Mouse (Mus musculus): ENCODE measurements around the gene Pcdh7.
"Not testable (repeated sequence)": the region's sequence is repeated elsewhere in the genome, so short reads cannot be mapped to it uniquely, and the experiment has no call there.

Gene Pcdh7

DNA sequence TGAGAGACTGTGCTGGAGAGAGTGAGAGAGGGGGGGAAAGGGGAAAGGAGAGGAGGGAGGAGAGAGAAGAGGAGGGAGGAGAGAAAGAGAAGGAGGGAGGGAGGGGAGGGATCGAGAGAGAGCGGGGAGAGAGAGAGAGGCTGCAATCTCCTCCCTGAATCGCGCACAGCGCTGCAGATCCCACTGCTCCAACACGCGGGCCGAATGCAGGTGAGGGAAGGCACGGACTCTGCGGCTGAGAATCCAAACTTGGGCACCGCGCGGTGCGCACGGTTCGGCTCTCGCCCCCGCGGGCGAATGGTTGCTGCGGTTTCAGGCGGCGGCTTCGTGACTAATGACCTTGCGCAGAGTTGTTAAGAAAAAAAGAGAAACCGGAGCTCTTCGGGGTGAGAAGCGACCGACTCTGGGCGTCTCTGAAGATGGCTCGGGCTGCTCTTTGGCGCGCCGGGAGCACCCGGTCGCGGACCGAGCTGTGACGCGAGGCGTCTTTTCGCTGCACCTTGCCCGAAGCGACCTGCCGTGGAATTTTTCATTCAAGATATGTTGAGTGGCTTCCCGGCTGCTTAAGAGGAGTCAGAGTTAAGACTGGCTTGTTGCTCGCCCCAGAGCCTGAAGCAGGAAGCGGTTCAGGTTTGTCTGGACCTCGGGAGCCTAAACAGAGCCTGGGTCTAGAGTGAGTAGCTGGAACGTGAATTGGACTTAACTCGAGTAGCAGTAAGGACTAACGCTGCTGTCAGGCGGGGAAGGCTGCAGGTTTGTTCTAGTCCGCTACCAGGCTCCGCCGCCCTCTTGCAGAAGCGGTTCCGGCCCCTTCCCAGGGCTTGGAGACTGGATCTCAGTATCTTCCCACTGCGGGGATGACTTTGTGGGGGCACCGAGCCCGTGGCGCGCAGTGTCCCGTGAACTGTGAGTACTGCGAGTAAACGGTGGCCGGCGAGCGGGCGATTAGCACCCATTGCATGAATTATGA lies at the start of gene Pcdh7:
TSS of gene Pcdh7 (plus strand) at position 62 of the 970 bp plus-strand sequence.
- no peak for DNase-seq (ENCODE audit: low read depth)

DNA sequence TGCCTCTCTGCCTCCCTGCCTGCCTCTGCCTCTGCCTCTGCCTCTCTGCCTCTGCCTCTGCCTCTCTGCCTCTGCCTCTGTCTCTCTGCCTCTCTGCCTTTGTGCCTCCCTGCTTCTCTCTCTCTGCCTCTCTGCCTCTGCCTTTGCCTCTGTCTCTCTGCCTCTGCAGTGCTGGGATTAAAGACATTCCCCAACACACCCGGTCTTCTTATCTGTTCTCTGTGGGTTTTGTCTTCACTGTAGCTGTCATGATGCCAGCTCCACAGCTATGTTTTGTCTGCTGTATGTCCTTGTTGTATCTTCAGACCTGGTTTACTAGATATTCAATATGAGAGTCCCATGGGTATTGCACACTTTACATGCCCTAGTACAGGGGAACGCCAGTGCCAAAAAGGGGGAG lies 40.8 kb upstream of the Pcdh7 start:
- not testable (repeated sequence) for DNase-seq (ENCODE audit: low read depth)

DNA sequence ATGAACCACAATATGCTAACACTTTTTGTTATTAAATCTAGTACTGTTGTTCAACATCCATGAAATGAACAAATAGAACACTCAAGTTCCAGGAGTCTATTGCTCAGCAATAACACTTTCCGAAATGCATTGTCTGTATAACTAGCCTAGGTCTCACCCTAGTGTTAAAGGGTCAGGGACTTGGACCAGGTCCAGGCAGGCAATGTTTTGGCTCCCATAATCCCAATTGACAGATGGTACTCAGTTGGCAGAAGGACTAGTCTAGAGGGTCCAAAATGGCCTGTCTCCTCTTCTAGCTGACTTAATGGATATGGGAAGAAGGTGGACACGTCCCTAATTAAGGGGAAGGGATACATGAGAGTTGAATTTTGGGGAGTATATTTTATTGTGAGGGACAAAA lies 9.4 kb upstream of the Pcdh7 start:
- no peak for DNase-seq (ENCODE audit: low read depth)

DNA sequence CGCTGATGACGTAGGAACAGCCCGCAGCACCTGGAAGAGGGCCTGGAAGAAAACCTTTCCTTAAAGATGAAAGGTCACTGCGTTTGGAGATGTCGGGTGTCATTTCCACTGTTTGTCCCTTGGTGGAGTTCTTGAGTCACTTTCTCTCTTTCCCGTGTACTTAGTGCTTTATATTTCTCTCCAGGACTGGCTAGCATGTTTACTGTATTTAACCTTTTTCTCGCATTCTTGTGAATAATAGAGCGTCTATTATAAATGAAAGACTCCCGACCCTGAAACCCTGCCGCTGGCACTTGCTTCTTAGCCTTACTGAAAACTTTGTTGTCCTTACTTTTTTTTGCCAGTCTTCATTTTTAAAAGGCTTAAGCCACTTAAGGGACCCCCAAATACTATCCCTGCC lies 3.8 kb upstream of the Pcdh7 start:
- DNase-seq (ENCODE audit: low read depth): no peak

DNA sequence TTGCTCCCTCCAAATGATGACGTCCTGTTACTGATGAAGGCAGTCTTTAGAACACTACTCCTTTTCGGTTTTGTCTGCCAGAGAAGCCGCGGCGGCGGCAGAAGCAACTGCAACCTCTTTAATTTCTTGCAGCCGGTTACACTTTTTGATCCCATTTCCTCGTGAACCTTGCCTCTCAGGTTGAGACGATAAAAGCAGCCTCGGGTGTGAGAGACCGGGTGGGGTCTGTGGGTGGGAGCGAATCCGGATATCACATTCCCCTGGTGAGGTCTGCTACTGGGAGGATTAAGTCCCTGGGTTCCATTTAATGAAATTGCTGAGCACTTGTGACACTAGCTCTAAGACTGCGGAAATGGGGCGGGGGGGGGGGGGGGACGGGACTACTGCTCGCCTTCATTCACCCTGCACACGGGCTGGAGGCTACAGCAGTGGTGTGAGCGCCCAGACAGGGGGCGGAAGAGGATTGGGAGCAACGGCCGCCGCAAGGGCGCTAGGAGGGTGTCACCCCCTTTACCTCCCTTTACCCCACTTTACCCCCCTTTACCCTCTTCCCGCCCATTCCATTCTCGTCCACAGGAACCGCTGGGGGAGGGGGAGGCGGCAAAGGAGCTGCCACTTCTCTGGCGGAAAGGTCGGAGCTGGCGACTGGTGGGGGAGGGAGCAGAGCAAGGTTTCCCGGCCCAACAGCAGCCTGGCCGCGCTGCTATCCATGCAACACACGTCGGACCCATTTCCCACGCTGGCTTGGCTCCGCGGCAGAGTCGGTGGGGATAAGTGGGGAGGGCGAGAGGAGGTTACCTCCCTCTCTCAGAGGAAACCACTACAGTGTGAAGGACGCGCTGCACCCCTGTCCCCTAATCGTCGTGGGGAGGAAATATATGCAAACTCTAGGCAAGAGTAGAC lies 2.9 kb upstream of the Pcdh7 start:
- no peak for DNase-seq (ENCODE audit: low read depth)

DNA sequence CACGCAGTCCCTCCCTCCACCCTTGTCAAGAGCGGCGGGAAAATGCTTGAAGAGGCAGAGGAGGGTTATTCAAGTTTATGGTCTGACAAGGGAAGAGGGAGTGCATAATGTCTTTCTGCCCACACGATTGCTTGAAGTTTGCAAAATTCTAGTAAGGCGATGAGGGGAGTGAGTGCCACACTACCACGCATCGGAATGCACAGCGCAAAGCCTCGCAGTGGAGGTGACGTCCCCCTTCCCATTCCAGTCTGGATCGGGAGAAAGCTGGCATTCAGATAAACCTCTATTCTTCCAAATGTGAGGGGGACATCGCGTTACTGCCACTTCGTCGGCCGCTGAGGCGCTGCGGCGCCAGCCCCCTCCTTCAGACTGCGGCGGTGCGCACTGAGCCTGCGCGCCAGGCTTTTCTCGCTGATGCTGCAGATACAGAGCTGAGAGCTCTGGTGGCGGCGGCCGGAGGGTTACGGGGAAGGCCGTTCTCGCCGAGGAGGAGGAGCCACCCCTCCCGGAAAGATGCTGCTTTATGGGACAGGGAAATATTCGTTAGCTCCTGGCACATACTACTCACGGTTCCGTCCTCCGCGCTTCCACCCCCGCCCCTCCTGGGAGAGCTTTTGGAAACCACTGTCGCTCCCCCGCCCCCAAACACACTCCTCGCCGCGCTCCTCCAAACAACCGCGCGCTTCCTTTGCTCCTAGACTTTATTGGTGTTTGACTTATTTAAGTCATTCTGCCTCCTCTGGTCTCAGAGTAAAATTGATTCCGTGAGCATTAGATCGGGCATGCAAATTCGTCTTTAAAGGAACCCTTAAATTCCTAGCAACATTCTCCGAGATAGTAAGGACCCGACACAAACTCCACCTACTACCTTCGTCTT lies 2.0 kb upstream of the Pcdh7 start:
- DNase-seq (ENCODE audit: low read depth): no peak

DNA sequence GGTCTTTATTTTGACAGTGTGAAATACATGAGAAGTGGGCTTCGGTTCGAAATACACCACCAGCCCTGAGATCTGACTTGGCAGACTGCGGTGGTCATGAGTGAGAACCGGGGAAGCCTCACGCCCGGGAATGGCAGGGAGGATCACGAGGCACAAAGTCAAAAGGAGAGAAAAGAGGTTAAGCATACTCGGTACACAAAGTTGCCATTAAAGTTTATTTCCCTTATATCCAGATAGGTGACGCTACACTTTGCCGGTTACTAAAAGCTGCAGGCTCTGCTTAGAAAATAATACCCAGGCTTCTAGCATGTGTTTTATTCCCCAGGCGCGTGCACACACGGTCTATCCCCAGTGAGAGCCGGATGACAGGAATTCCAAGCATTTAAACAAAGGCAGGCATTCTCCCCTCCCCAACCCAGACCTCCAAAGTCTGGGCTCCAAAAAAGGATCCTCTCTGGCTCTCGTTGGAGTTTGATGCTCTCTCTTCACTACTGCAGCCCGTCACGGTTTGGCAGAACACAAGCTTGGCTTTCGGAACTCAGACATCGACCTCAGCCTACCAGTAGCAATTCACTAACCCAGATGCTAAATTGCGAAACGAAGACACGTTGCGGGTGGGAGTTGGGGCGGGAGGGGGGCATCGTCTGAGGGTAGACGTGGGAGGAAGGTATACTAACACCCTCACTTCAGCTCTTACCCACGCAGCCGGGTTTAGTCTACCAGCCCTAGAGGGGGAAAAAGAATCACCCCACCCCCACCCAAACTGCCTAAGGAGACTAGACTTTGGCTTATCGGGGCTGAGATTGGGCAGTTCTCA lies 1.1 kb upstream of the Pcdh7 start:
- no peak for DNase-seq (ENCODE audit: low read depth)

DNA sequence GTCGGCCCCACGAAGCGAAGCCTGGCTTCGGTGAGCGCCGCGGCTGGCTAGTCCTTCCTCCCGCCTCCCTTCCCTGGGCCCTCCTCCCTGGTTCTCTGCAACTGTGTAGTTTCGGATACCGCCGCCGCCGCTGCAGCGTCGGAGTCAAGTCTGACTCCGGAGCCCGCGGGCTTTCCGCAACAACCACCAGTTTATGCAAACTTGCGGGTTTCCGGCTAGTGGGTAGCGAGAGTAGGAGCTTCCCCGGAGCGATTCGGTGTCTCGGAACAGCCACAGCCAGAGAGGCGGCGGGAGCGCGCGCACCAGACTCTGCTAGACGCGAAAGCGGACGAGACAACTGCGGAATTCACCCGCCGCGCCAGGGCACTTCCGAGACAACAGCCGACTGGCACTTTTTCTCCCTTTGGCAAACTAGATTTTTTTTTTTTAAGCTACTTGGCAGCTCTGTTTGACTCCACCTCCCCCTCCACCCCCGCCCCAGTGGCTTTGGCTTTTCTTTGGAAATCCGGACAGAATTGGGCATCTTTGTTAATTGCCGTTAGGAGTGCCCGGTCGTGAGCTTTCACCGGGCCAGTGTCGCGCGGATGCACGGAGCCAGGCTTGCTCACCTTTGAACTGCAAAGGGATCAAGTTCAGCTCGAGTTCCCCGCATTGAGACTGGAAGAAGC lies 395 bp upstream of the Pcdh7 start:
- DNase-seq (ENCODE audit: low read depth): no peak

DNA sequence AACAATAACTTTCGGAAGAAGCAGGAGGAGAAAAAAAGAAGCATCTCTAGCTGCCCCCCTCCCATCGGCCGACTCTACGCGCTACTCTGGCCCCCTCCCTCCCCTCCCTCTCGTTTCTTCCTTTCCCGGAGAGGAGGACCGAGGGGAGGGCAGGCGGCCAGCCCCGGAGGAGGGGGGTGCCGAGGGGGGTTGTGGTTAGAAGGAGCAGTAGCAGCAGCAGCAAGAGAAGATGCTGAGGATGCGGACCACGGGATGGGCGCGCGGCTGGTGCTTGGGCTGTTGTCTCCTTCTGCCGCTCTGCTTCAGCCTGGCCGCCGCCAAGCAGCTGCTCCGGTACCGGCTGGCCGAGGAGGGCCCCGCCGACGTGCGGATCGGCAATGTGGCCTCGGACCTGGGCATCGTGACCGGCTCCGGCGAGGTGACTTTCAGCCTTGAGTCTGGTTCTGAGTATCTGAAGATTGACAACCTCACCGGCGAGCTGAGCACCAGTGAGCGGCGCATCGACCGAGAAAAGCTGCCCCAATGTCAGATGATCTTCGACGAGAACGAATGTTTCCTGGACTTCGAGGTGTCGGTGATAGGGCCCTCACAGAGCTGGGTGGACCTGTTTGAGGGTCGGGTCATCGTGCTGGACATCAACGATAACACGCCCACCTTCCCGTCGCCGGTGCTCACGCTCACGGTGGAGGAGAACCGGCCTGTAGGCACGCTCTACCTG lies 1.3 kb downstream of the Pcdh7 start:
- no peak for DNase-seq (ENCODE audit: low read depth)

DNA sequence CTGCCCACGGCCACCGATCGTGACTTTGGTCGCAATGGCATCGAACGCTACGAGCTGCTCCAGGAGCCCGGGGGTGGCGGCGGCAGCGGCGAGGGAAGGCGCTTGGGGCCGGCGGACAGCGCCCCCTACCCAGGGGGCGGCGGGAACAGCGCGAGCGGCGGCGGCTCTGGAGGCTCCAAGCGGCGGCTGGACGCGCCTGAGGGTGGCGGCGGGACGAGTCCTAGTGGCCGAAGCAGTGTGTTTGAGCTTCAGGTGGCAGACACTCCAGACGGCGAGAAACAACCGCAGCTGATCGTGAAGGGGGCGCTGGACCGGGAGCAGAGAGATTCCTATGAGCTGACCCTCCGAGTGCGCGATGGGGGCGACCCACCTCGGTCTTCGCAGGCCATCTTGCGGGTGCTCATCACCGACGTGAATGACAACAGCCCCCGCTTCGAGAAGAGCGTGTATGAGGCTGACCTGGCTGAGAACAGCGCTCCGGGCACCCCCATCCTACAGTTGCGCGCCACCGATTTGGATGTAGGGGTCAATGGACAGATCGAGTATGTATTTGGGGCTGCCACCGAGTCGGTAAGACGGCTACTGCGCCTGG lies 1.9 kb downstream of the Pcdh7 start:
- no peak for DNase-seq (ENCODE audit: low read depth)

DNA sequence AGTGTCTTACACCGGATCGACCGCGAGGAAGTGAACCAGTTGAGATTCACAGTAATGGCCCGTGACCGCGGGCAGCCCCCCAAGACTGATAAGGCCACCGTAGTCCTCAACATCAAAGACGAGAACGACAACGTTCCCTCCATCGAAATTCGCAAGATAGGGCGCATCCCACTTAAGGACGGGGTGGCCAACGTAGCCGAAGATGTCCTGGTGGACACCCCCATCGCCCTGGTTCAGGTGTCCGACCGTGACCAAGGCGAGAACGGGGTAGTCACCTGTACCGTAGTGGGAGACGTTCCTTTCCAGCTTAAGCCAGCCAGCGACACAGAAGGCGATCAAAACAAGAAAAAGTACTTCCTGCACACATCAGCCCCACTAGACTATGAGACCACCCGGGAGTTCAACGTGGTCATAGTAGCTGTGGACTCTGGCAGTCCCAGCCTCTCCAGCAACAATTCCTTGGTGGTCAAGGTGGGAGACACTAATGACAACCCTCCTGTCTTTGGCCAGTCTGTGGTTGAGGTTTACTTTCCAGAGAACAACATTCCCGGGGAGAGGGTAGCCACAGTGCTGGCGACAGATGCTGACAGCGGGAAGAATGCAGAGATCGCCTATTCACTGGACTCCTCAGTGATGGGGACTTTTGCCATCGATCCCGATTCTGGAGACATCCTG lies 2.6 kb downstream of the Pcdh7 start:
- DNase-seq (ENCODE audit: low read depth): no peak

DNA sequence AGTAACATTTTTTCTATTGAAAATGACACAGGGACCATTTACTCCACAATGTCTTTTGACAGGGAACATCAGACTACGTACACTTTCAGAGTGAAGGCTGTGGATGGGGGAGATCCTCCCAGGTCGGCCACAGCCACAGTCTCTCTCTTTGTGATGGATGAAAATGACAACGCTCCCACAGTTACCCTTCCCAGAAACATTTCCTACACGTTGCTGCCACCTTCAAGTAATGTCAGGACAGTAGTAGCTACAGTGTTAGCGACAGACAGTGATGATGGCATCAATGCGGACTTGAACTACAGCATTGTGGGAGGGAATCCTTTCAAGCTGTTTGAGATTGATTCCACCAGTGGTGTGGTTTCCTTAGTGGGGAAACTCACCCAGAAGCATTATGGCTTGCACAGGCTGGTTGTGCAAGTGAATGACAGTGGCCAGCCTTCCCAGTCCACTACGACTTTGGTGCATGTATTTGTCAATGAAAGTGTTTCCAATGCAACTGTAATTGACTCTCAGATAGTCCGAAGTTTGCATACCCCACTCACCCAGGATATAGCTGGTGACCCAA lies 3.5 kb downstream of the Pcdh7 start:
- DNase-seq (ENCODE audit: low read depth): no peak

DNA sequence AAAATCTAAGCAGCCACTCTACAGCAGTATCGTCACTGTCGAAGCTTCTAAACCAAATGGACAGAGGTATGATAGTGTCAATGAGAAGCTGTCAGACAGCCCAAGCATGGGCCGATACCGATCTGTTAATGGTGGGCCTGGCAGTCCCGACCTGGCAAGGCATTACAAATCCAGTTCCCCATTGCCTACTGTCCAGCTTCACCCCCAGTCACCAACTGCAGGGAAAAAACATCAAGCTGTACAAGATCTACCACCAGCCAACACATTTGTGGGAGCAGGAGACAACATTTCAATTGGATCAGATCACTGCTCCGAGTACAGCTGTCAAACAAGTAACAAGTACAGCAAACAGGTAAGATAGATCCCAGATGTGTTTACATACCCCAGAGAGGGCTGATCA lies 4.2 kb downstream of the Pcdh7 start:
- DNase-seq (ENCODE audit: low read depth): no peak

DNA sequence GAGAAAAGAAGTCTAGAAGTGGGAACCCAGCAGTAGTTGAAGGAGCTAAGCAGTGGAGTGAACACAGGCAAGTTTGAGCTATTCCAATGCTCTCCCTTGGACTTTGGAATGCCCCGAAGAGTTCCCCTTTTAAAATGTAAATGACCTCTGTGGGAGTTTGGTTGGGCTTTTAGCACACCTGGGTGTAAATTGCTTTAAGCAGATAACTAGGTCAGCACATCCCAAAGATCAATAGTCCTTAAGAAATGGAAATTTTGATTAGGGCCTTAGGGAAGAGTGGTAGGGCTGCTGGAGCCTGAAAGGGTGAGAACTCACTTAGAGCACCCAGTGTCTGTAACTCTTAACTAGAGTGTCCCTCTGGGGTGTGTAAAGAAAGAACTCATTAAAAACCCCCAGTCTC lies 15.7 kb downstream of the Pcdh7 start:
- no peak for DNase-seq (ENCODE audit: low read depth)

DNA sequence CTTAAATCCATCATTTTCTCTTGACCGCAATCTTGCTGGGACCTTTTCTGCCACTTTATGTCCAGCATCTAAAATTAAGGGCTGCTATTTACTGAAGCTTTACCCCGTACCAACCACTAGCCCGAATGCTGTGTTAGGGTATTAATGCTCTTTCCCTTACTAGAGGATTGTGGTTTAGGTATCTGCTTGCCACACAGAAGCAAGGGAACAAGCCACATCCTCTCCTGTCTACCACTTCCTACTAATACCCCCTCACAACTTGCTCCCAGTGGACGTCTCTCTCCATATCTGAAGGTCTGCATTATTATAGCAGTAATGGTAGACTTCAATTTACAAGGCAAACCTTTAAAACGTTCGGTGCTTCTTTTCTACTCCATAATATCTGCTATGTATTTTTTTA lies 18.0 kb downstream of the Pcdh7 start:
- DNase-seq (ENCODE audit: low read depth): no peak

DNA sequence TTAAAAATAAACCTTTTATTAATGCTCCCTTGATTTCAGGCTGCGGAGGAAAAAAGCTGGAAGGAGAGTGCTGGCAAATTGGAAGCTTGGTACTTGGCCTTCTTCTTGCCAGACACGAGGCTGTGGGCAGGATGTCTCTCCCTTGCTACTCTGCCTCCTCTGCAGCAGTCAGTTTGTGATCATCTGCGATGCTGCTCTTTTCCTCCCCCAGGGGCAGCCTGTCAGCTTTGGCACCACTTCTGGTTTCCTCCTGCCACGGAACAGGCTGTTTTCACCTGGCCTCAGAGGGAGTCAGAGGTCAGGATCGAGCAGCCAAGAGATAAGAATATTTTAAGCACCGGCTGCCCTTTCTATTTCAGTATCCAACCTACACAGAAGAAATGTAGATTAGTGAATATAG lies 25.2 kb downstream of the Pcdh7 start:
- no peak for DNase-seq (ENCODE audit: low read depth)

DNA sequence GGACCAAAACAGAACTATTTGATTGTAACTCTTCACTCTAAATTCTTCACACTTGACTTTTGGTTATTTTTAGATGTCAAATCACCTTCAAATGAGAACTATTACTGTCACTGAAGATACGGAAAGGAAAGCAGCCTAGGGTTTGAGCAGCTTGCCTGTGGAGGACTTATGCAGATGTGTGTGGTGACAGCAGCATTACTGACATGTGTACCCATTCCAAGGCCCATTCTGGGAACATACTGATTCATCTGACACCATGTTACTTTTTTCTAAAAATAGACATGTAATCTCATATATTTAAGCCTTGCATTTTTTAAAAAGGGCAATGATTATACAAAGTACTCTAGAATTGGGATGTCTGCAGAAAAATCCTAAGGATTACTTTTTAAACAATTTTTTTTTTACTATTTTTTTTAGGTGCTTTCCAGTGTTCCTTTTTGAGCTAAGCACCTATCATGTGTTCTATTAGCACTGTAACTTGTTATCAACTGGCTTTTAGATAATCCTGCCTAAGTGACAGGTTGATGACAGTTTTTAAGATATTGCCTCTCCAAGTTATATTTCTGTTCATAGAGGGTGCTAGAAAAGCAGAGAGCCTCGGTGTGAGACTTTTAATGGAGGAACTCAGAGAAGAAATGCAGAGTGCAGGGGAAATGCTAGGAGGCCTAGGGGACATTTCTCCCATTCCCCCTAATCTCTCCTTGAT lies 26.3 kb downstream of the Pcdh7 start:
- DNase-seq (ENCODE audit: low read depth): no peak

DNA sequence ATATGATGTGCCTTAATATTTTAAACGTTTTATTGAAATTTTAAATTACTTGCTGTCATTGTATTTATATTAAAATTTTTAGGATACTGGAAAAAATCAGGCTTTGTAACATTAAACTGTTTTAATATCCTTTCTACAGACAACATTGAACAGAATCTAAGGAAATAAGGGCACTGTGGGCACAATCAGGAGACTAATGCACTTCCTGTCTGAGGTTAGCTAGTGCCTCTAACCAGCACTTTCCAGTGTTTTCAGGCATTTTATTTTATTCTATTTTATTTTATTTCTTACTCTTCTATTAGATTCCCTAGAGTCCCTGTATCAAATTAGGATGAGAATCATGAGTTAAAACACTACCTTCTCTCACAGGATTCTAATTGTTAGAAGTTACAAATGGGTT lies 28.1 kb downstream of the Pcdh7 start:
- DNase-seq (ENCODE audit: low read depth): no peak

Measured in fibroblast of lung, adult 2 months (primary cell).